Mouse (Mus musculus) G1E (cell line): ENCODE results near the gene Timp3. TPM values are rescaled to one million over a fixed set of nuclear protein-coding genes. Genes with fewer than 3 reads are reported as not detected.

ENCODE experiments used
- ATAC-seq: 2 replicates; pipeline ENCODE4 v1.8.0; 2016; ENCODE audit warnings: mild to moderate bottlenecking; ENCODE audit not compliant: insufficient number of reproducible peaks, poor library complexity, low FRiP score, severe bottlenecking; ENCODE audit errors: extremely low read depth
- DNase-seq: peaks from one replicate; pipeline ENCODE4 v3.0.0; 2012; ENCODE audit warnings: low spot score
- H3K27me3 ChIP-seq: 2 replicates; pipeline ENCODE4 v1.6.1; 2012; ENCODE audit warnings: mild to moderate bottlenecking, low read length, inconsistent platforms; ENCODE audit not compliant: insufficient read depth
- H3K36me3 ChIP-seq: replicated peaks from 2 replicates; pipeline ENCODE3; 2012; ENCODE audit warnings: mild to moderate bottlenecking, inconsistent platforms
- H3K4me1 ChIP-seq: 2 replicates; pipeline ENCODE4 v1.6.1; 2012; ENCODE audit warnings: low read depth, low read length, inconsistent platforms, mixed read lengths; ENCODE audit not compliant: insufficient read depth
- H3K4me3 ChIP-seq: 2 replicates; pipeline ENCODE4 v1.5.1; 2012; ENCODE audit warnings: low read depth, mild to moderate bottlenecking, inconsistent platforms, low read length, moderate library complexity, mixed read lengths
- H3K9me3 ChIP-seq: replicated peaks from 2 replicates; pipeline ENCODE4 v1.6.1; 2012; ENCODE audit warnings: inconsistent platforms
- CTCF ChIP-seq: IDR thresholded peaks from 2 replicates; pipeline ENCODE4 v1.5.1; 2012; ENCODE audit warnings: low read depth, low read length, inconsistent platforms, mixed read lengths
- GATA1 ChIP-seq: IDR thresholded peaks from 2 replicates; pipeline ENCODE4 v1.6.1; 2012; ENCODE audit warnings: borderline replicate concordance, low read length, inconsistent platforms, mixed read lengths
- GATA2 ChIP-seq: IDR thresholded peaks from 2 replicates; pipeline ENCODE4 v1.6.1; 2012; ENCODE audit warnings: low read depth, low read length, inconsistent platforms, borderline replicate concordance
- POLR2AphosphoS5 ChIP-seq: IDR thresholded peaks from 2 replicates; pipeline ENCODE4 v1.6.1; 2012; ENCODE audit warnings: low read depth, low read length, inconsistent platforms; ENCODE audit not compliant: insufficient replicate concordance
- TAL1 ChIP-seq: conservative IDR thresholded peaks from 2 replicates; pipeline ENCODE4 v1.6.1; 2012; ENCODE audit warnings: low read depth, low read length, inconsistent platforms, mixed read lengths
- polyA plus RNA-seq: library from polyadenylated mRNA; stranded (reverse); fragments of >175 nt; gene quantifications from 2 replicates; pipeline ENCODE4 v1.2.3, GENCODE M21; 2012
- total RNA-seq, 2 experiments: library from RNA; stranded (forward) in 1 of 2; stranded (reverse) in 1 of 2; fragments of 200-1000 nt in 1 of 2; fragments of >200 nt in 1 of 2; fragmentation: Nextera tagmentation in 1 of 2; gene quantifications; 2 replicates each; pipeline ENCODE4 v1.2.3; 2014 to 2017

The Timp3 gene
- total and polyA plus RNA-seq, 3 experiments = 15.0 to 110 (median 15.7) TPM

DNA sequence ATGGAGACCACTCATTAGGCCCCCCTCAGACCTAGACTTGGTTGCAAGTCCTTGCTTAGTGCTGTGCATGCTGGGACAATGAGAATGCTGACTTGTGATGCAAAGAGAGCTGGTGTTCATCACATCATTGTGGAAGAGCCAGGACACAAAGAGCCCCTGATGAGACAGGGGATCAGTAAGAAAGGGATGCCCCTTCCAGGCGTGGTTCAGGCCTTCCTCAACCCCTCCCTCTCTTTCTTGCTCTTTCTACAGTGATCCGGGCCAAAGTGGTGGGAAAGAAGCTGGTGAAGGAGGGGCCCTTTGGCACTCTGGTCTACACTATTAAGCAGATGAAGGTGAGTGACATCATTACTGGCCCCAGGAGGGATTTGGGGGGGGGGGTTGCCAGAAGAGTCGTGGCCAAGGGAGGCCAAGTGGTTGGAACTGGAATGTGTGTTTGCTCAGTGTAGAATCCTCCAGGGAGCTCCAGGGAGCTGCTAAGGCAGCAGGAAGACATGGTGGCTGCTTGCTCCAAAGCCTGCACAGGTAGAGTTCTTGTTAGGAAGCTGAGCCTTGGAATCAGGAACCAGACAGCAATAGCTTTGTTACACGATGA is 38.0 kb downstream of the Timp3 start:
- DNase-seq = no peak
- ATAC-seq = no peak
- Histone ChIP-seq H3K4me3 (no peak overlapping the region), H3K9me3 (no peaks in the 10 kb centered on the region), H3K36me3 (peaks cover 43% of the 10 kb centered on the region), H3K27me3 (no peaks in the 10 kb centered on the region), H3K4me1 (peaks cover 86% of the 10 kb centered on the region)
- TF ChIP-seq TAL1 (no peak), GATA2 (no peak), CTCF (no peak), POLR2AphosphoS5 (no peak), GATA1 (no peak)

DNA sequence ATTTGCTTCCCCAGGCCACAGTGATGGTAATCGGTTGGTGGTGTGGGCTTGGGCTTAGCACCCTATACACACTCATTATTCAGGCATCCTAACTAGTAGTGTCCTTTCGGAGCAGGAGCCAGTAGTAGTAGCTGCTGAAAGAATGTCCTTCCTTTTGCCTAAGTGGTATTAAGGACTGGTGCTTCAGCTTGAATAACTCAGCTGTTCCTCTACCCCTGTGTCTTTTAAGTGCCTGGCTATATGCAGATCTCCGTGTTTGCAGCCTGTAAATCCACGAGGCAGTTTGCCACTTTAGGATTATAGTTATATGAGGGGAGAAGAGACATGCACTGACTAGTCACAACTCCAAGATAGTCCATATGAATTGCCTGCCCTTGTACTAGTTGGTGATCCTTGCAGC is 38.9 kb downstream of the Timp3 start:
- Histone ChIP-seq H3K4me1 (peaks cover 86% of the 10 kb centered on the region), H3K4me3 (no peak overlapping the region), H3K9me3 (no peaks in the 10 kb centered on the region), H3K36me3 (peaks cover 49% of the 10 kb centered on the region), H3K27me3 (no peaks in the 10 kb centered on the region)
- ATAC-seq (no peak), DNase-seq (no peak)
- TF ChIP-seq GATA1 (no peak), POLR2AphosphoS5 (no peak), GATA2 (no peak), CTCF (no peak), TAL1 (no peak)

DNA sequence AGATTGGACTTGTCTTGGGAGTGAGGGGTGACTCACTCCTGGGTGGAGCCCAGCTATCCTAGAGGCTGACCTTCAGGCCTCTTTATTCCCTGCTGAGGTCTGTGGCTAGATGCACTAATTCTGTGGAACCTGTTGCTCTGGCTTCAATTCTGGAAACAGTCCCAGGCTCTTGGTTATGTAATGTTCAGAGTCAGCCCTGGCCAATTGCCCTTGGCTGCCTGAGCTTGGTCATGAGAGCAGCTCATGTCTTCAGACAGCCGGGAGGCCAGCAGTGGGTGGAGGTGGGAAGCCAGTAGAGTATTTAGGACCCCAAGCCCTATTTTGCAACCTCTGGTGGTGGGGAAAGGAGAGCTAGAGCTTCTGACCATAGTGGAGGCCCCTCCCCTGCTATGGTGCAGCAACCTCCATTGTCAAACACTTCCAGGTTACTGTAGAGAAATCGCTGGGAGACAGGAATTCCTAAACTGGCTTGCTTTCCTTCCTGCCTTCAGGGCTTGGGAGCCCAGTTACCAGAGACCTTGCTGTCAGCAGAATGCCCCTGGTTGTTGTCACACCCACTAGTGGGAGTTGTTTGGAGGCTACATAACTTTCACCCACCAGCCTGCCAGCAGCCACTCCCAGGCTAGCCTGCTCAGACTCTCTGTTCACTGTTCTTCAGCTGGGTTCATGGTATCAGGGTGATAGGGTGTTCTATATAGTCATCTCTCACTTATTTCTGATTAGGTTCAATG is 39.6 kb downstream of the Timp3 start:
- peaks cover 86% of the 10 kb centered on the region for H3K4me1 ChIP-seq
- H3K36me3 ChIP-seq = peaks cover 49% of the 10 kb centered on the region
- no peak for TF ChIP-seq POLR2AphosphoS5
- no peak for TF ChIP-seq GATA1
- TF ChIP-seq GATA2 = no peak
- no peak for TF ChIP-seq TAL1
- no peak for TF ChIP-seq CTCF
- DNase-seq (no peak), ATAC-seq (no peak)
- H3K9me3 ChIP-seq = peaks cover 4% of the 10 kb centered on the region; the same call in 1 of the 2 replicates
- H3K4me3 ChIP-seq = no peak overlapping the region
- no peaks in the 10 kb centered on the region for H3K27me3 ChIP-seq

DNA sequence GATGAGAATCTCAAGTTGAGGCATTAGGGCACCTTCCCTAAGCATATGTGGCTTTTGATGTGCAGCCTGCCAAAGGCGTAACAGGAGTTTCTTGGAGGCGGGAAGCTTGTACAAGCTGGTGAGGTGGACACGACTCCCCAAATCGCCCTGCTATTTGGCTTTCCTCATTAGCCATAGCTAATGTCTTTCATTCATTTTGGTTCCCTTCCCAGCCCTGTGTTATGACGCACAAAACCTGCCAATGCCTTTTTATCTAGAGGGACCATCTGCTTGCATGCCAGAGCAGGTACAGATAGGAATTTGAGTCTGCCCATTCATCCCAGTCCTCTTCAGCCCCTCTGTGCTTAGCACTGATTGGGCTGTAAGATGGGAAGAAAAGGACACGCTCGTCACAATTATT is 40.2 kb downstream of the Timp3 start:
- TF ChIP-seq GATA2 = no peak
- peak; percentile 67 for TF ChIP-seq TAL1
- no peak for TF ChIP-seq CTCF
- ATAC-seq (no peak), DNase-seq (no peak)
- H3K4me3 ChIP-seq = no peak overlapping the region
- H3K36me3 ChIP-seq = peaks cover 52% of the 10 kb centered on the region
- H3K4me1 ChIP-seq = peaks cover 82% of the 10 kb centered on the region
- H3K9me3 ChIP-seq = peaks cover 4% of the 10 kb centered on the region; the same call in 1 of the 2 replicates
- H3K27me3 ChIP-seq = no peaks in the 10 kb centered on the region

DNA sequence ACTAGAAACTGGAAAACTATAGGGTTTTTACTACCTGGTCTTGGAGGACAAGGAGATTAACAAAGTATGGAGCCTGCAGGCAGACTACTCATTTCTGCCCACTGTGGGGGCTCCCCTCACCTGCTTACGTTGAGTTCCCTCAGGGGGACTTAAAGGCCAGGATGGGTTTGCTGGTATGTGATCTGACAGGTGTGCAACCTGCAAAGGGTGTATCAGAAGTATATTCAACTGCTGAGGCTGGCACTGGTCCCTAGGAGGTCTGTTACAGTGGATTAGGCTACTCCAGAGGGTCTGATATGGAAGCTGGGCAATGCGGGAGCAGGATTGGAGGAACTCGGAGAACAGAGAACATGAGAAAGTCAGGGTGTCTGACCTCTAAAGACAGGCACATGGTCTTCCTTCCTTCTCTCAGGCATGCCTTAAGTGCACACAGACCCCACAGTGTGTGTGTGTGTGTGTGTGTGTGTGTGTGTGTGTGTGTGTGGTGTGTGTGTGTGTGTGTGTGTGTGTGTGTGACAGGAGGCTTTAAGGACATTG is 40.9 kb downstream of the Timp3 start:
- no peak for TF ChIP-seq GATA2
- peaks cover 4% of the 10 kb centered on the region; the same call in 1 of the 2 replicates for H3K9me3 ChIP-seq
- no peaks in the 10 kb centered on the region for H3K27me3 ChIP-seq
- H3K4me1 ChIP-seq = peaks cover 83% of the 10 kb centered on the region
- peaks cover 52% of the 10 kb centered on the region for H3K36me3 ChIP-seq
- ATAC-seq (no peak), DNase-seq (no peak)
- H3K4me3 ChIP-seq = no peak overlapping the region

DNA sequence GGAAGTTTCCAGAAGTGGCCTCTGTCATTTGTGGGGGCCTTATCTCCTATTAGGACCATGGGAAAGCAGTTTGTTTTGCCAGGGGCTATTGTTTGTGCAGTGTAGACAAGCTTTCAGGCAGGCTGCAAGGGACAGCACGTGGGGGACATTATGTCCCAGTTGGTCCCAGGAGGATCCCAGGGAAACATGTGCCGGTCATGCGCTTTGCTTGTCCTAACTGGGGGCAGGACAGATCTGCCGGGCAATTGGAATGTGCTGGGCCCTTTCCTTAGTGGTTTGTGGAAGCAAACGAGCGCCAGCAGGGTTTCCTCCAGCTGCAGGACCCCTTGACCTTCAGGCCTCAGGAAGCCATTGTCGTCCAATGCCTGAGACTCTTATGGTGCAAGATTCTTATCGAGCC is 41.4 kb downstream of the Timp3 start:
- no peak for DNase-seq
- Histone ChIP-seq H3K36me3 (peaks cover 52% of the 10 kb centered on the region), H3K27me3 (no peaks in the 10 kb centered on the region), H3K4me1 (peaks cover 82% of the 10 kb centered on the region), H3K4me3 (no peak overlapping the region), H3K9me3 (peaks cover 4% of the 10 kb centered on the region; the same call in 1 of the 2 replicates)
- ATAC-seq = no peak
- TF ChIP-seq POLR2AphosphoS5 (no peak), GATA2 (no peak), TAL1 (no peak), GATA1 (no peak), CTCF (no peak)
